Mouse (Mus musculus): ENCODE measurements around the gene Nisch. TPM values are rescaled to one million over a fixed set of nuclear protein-coding genes. Genes with fewer than 3 reads are reported as not detected.

The Nisch gene
- total RNA-seq (2021), result 100 to 1,000 TPM; 128 to 143 TPM

DNA sequence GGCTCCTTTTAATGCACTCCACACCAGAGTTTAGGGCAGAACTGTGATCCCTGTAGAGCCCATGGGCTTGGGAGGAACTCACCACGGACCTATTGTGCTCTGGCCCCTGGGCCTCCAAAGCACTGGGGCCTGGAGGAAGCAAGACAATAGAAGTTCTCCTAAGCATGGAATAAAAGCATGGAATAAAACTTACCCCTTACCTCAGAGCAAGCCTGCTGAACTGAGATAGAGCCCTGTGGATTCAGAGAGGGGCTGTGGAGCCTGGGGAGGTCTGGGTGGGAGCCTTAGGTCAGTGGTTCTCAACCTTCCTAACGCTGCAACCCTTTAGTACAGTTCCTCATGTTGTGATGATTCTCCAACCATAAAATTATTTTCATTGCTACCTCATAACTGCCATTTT is at the start of gene Nisch:
Gene Nisch (minus strand): TSS at position 101 of the 400 bp plus-strand sequence.
- intact Hi-C loops (cut with DNase I), result loop anchor here (5.0 to 10.0 kb wide), 2 partner anchors 110 to 868 kb away; partner anchors contain the start of genes Dph3 and Oxnad1
- DNase-seq, result no peak

DNA sequence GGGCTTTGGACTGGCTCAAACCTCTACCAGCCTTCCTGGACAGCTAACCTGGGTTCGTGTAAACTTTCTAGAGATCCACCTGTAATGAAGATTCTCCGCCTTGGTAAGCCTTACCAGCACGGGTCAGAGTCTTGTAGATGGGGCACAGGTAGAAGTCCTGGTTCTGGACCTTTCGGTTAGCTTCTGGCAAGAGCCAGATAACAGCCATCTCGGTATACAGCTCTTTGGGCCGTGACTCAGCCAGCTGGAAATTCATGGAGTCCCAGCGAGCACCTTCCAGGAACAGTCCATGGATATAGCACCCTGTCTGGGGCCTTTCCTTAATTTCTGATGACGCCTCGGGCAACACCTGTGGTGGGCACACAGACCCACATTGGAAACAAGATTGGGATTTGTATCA is 44.2 kb upstream of the Nisch start:
- no peak for DNase-seq
- intact Hi-C loops (cut with DNase I), result no loop called here

DNA sequence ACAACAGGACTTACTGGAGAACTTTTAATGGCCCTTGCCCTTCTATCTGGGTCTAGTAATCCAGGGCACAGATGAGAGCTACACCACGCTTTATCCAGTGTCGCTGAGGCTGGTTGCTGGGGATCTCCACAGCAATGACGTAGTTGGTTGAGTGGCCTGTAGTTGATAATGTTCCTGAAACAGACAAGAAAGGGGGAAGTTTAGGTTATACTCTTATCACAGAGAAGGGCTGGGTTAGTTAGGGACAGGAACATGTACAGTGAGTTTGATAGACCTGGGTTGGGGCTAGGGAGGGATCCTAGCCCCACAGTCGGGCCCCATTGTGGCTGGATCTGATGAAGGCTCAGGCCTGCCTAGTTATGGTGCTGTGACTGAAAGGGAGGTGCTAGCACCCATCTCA is 43.6 kb upstream of the Nisch start:
- DNase-seq, result no peak
- intact Hi-C loops (cut with DNase I), result no loop called here

DNA sequence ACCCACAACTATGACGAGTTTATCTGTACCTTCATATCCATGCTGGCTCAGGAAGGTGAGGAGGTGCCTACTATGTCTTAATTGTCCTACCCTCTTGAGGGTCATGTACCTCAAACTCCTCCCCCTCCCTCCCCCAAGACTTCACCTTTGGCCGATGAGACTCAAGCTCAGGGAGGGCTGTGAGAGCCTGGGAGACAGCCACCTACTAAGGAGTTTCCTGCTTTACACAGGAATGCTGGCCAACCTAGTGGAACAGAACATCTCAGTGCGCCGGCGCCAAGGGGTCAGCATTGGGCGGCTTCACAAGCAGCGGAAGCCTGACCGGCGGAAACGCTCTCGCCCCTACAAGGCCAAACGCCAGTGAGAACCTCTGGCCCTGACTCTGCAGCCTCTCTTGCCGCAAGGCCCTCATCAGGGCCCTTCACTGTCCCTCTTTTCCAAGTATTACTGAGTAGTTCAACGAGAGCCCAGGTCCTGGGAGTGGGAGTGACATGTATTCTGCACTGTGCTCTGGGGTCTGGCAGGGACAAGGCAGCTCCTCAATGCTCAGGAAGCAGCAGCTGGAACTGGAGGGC is 41.8 kb upstream of the Nisch start:
- DNase-seq, result no peak
- intact Hi-C loops (cut with DNase I), result loop anchor here (10.0 kb wide), 2 partner anchors 566 to 826 kb away; partner anchors contain the start of genes Dph3 and Oxnad1

DNA sequence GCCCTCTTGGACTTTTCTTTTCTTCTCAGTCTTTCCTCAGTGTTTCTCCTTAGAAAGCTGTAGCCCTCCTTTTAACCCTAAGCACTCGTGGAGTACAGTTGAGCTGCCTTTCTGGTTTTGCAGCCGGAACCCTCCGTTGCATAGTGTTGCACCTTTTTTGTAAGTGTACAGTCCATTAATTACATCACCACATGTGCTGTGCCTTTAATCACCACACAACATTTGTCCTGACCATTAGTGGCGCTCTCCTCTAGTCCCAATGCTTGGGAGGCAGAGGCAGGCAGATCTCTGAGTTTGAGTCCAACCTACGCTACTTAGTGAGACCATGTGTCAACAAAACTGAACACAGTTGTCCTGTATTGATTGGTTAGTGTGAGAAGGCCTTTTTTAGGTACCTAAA is 35.3 kb upstream of the Nisch start:
- intact Hi-C loops (cut with DNase I), result loop anchor here (10.0 kb wide), 2 partner anchors 573 to 833 kb away; partner anchors contain the start of genes Dph3 and Oxnad1
- no peak for DNase-seq

DNA sequence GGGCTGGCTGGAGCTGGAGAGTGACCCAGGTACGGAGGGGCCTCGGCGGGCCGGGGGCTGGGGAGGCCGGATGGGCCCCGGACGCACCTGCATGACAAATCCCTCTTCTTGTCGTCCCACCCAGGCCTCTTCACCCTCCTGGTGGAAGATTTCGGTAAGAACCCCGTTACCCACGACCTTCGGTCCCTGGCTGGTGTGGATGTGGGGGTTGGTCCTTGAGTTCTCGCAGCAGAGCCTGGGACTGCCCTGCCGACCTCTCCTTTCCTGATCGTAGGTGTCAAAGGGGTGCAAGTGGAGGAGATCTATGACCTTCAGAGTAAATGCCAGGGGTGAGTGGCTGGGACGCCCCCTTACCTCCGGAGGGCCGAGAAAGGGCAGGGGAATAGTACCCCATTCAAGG is 34.9 kb upstream of the Nisch start:
- intact Hi-C loops (cut with DNase I), result loop anchor here (2.0 to 10.0 kb wide), 4 partner anchors 43 to 833 kb away; partner anchors contain the start of genes Capn7, Dph3, Oxnad1 and Tnnc1
- DNase-seq, result no peak

DNA sequence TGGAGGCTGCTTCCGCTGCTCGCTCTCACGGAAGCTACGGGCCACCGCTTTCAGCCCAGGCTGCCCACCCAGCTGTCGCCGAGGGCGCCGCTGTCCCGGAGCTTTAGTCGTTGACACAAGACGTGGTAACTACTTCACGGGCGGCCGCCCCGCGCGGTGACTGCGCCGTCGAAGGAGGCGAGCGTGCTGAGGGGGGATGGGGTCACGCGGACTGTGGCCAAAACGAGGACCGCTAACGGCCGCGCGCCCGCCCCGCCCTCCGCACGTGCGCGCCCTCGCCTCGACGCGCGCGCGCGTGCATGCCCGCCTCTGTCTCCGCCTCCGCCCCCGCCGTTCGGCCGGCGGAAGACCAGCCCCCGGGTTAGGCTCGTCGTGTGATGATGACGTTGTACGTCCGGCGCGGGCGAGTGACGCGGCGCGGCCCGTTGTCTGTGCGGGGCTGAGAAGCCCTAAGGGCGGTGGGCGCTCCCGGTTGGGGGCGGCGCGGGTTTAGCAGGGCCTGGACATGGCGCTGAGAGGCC is 34.4 kb upstream of the Nisch start, which contains the start of the genes Phf7 and Bap1:
Gene Phf7 (minus strand): TSS at position 234 of the 521 bp plus-strand sequence.
Gene Bap1 (plus strand): TSS at position 367 of the 521 bp plus-strand sequence.
- DNase-seq, result peak; percentile 97 to 98
- intact Hi-C loops (cut with DNase I), result loop anchor here (2.0 to 10.0 kb wide), 4 partner anchors 42 to 834 kb away; partner anchors contain the start of genes Capn7, Dph3, Oxnad1 and Tnnc1

DNA sequence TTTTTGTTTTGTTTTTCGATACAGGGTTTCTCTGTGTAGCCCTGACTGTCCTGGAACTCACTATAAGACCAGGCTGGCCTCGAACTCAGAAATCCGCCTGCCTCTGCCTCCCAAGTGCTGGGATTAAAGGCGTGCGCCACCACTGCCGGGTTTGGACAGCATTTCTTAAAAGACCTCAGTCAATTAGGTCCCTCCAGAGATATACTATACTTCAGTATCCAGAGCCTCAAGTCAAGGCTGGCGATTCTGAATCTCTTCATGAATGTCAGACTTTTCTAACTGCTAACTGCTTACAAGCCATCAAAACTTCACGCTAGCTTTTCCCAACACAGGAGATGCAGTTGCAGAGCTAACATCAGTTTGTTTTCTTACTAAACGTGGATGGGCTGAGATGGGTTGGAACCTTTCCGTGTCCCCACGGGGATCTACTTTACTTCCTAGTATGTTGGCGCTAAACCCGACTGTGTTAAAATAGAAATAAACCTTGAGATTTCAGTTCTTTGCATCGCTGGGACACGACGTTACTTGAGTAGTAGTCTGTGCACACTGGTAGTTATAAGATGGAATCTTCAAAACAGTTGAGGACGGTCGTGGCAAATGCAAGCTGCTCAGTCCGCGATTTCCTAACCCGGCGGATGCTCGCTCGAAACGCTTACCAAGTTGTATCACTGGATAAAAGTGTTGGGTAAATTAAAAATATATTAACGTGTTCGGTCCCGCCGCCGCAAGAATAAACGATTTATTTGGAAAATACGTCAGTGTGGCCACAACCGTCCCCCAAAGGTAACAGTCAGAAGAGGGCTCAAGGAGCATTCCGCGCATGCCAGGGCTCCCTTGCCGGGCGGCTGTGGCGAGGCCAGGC is 33.7 kb upstream of the Nisch start:
- no peak for DNase-seq
- intact Hi-C loops (cut with DNase I), result loop anchor here (2.0 to 10.0 kb wide), 4 partner anchors 42 to 834 kb away; partner anchors contain the start of genes Capn7, Dph3, Oxnad1 and Tnnc1

DNA sequence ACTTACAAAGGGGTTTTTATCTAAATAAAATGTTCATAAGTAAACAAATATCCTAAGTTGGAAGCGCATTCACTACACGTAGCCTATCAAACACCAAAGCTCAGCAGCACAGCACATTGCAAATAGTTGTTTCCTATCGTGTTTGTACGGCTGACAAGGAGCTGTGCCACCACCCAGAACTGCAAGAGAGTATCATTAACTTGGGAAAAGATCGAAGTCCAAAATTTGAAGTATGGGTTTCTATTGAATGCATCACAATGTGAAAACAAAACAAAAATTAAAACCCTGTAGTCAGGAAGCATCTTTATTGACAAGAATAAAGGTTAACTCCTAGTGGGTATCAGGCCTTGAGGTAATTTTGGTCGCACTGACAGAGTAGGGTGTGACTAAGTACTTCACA is 31.6 kb upstream of the Nisch start:
- intact Hi-C loops (cut with DNase I), result loop anchor here (2.0 kb wide), 1 partner anchor 14 kb away; no protein-coding TSS in a partner anchor
- no peak for DNase-seq

DNA sequence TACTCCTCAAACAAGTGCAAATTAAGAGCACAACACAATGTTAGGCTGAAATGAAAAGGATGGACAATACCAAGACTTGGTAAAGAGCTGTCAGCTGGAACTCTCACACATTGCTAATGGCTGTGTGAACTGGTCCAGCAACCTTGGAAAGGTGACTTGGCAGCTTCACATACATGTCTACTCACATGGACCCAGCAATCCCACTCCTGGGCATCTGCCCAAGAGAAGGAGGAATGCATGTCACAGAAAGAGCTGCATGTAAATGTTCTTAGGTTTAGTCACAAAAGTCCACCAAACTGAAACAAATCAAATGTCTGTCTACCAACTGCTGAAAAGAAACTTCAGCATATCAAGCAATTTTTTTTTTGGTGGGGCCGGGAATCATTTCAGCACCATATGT is 29.2 kb upstream of the Nisch start:
- intact Hi-C loops (cut with DNase I), result no loop called here

DNA sequence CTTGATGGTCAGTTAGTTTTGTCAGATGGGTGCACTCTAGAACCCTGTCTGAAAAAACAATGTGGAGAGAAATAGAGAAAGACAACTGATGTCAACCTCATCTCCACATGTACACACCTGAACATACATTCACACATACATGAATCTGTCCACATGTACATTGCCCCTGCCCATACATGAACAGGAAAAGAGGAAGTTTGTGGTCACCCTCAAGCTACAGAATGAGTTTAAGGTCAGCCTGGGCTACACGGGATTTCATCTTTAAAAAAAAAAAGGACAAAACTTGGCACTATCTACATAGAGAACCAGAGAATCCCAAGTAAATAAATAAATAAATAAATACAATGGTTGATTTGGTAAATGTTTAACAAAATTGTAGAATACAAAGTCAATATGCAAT is 28.0 kb upstream of the Nisch start:
- DNase-seq, result no peak
- intact Hi-C loops (cut with DNase I), result no loop called here

More for the DNA sequence above, 29.2 kb upstream of the Nisch start:
- no peak for DNase-seq

DNA sequence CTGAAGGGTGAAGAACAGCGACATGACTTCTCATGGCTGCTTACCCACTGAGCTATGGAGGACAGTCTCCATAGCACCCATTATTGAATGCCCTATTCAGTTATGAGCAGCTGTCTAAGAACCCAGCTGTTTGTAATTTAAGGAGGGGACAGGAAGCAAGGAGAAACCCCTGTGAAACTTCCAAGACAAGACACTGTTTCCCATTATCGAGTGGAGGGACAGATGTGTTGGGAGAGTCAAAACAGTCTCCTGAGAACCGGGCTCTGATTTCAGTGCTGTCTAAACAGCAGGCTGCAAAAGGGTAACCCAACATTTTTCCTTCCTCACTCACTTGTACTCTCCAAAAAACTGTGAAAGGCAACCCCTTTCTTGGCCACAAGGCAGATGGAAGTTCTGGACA is 23.8 kb upstream of the Nisch start:
- DNase-seq, result no peak
- intact Hi-C loops (cut with DNase I), result no loop called here

DNA sequence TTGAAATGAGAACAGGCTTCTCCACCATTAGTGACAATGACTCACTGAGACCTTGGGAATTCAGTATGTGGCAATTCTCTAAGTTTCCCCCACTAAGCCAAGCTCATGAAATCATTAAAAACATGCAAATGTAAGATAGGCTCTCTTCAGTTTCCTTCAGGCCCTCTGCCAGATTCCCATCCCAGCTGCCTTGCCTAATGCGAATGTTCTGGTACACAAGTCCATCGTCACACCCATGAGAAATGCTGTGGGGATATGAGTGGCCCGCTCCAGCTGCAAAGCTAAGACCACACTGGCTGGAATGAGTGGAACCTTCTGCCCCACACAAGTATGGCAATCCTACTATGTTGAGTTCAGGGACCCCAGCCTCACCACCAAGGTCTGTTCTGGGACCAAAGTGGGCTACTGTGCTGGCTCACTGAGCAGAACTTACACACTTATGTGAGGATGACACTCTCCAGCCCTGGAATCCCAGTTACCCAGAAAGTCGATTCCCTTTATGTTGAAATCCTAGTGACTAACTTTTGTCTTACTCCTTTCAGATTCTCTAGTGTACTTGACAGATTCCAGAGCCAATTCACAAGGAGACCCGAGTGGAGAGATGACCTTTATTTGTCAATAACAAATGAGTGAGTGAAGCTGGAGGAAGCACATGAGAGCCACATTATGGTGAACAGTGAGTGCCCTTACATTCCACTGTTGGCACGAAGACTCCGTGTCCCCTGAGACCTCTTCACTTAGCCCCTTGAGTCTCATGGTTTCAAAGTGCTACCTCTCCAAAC is 20.5 kb upstream of the Nisch start:
- DNase-seq, result peak; percentile 48 to 56
- intact Hi-C loops (cut with DNase I), result no loop called here

DNA sequence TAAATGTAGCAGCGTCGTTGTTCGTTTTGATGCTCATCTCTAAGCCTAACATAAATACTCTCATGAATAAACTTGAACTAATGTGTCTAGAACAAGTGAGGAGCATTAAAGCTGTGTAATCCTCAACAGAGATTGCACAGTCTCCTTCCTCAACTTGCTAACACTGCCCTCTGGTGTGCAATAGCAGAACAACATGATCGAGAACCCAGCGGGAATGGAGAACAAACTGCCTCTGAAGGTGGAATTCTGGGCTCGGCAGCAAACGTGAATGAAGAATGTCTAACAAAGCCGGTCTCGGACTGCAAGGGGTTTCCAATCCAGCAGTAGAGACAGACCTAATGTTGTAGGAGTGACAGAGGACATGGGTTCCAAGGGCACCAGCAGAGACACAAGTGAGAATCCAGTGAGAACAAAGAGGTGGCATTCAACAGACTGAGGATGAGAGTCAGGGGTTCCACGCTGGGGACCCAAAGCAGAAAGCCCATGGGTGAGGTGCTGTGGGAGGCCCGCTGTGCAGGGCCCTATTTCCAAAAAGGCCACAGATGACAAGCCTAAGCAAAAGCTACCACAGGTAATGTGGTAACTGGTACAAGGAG is 17.3 kb upstream of the Nisch start:
- DNase-seq, result peak; percentile 86 to 88
- intact Hi-C loops (cut with DNase I), result loop anchor here (1.0 to 2.0 kb wide), 2 partner anchors 15 to 19 kb away; no protein-coding TSS in a partner anchor

DNA sequence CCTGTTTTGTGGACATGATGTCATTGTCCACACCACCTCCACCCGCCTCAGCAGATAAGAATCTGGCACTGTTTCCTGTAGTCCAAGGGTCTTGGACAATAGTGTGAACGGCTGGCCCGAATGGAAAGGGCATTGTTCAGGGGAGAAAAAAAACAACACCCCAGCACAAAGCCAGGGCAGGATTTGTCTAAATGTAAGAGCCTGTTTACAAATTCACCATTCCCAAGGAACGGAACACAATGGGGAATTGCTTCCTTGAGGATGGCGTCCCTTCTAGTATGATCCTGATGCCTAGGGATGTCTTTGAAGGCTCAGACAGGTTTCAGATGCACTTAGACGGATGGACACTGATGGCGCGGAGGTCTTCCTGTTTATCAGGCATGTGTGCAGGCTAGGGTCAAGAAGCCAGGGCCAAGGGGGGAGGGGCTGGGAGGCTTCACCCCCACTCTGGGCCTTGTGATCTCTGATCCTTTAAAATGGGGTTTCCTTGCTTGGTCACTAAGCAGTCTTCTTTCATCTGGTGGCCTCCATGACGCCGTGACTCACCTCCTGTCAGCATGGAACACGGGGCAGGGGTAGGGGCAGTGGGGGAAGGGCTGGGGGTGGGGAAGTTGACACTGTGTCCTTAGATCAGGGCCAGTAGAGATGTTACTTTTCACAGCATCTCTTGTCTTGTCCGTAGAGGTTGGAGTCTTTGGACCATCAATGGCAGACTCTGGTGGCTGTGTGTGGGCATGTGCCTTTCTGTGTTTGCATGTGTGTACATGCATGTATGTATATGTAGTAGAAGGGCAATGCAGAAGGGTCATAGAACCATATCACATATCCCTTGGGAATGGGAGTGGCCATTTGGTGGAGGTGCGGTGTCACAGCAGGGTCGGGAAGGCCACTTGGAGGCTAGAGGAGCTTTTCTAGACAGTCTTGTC is 16.6 kb upstream of the Nisch start:
- DNase-seq, result no peak
- intact Hi-C loops (cut with DNase I), result no loop called here

DNA sequence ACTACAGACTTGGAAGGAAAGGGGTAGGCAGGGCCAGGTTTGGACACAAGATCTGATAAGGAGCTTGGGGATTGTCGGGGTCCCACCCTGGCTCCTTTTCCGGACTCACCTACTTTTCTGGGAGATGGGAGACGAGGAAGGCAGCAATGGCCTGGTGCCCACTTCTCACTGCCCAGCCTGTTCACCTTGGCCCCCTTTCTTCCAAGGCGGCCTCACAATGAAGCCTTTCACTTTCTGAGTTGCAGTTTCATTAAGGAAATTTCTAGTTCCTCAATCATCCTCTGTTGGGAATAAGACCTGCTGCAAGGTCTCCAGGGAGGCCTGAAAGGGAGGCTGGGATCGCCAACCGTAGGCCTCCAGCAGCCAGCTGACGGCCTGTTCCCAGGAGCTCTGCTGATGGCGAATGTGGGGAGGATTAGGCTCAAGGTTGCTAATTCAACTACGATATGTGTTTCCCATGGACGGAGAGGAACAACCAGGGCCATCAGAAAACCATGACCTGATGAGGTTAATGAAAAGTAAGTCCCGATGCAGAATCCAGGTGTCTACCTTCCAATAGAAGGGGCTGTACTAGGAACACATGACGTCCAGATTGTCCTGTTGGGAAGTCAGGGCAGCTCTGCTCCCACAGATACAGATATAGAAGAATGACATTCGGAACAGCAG is 15.8 kb upstream of the Nisch start:
- no peak for DNase-seq
- intact Hi-C loops (cut with DNase I), result no loop called here

DNA sequence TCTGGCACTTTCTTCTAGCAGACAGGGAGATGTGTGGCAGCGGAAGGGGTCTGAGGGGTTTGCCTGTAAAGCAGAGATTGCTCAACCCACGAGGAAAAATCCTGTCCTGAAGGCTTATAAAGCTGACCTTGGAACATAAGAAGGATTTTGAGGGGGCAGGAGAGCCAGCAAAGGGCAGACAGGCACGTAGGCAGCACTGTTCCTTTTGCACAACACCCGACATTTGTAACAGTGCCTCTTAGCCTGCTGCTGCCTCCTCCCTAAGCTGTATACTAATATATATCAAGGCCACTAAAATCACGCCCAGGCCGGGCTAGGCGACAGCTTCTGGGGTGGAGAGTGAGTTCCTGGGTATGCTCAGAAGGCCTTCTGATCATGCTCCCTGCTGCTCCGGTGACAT is 13.7 kb upstream of the Nisch start:
- DNase-seq, result no peak
- intact Hi-C loops (cut with DNase I), result no loop called here

DNA sequence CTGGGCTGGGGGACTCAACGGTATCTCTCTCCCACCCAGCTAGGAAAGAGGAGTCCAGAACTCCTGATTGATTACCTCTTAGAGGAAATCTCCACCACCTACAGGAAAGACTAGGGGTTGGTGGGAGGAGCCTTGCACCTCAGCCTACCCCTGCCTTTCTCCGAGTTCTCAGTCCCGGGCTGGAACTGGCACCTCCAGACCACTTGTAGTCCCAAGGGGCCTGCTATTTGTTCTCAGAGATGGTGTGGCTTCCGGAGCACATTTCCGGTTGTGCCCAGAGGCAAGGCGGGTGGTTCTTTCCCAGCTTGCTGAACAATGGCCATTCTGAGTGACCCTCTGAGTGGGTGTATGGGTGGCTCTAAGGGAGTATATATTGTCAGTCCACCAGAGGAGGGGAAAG is 11.5 kb upstream of the Nisch start:
- intact Hi-C loops (cut with DNase I), result no loop called here
- DNase-seq, result no peak
